Mouse (Mus musculus): Measurements from ENCODE around the gene Zcchc3.

DNA sequence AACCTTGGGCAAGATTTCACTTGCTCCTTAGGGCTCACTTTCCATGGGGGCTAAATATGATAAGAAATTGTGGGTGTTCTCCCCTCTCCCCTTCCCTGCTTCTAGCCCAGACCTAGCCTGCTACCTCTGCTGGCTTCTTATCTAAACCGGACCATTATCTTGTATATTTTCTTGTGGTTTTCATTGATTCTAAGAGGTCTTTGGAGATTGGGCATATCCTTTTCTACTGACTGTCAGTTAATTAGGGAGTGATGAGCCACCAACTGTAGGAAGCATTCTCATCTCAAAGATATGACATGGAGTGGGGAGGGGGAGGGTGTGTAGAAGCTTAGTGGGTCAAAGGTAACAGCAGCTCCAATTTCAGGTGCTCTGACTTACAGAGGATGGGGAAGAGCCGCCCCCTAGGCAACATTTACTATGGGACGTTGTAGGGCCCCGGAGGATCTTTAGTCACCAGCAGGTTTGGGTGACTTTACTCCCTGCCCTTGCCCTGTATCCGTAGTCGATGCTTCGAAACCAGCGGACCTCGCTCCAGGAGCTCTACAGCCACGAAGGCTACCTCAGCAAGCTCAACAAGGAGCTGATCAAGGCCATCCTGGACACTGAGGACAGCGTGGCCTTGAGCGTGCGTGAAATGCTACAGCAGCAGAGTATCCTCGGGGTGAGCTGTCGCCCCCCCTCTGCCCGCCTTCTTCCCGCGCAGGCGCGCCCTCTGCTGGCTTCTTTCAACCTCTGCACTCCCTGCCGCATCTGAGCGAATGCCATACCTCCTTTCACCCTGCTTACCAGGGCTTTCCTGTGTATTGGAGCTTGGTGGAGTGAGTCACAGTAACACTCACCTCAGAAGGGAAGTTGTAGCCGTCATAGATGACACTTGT is 22.4 kb upstream of the Zcchc3 start:
- no peak for TF ChIP-seq POLR2AphosphoS5 (IDR thresholded peaks at IDR 0.05; ENCODE audit: insufficient replicate concordance, low read depth, low read length)
- TF ChIP-seq CTCF (IDR thresholded peaks at IDR 0.05; ENCODE audit: low read depth, low read length), result peak; percentile 95

All from G1E (cell line).